Mouse (Mus musculus): ENCODE data around the gene Troap. TPM values are rescaled to one million over a fixed set of nuclear protein-coding genes. Genes with fewer than 3 reads are reported as not detected.

The Troap gene
- polyA plus RNA-seq, 1 experiment = 27.8 TPM

GRCm38 (mm10) chr15:99125711-99126080 is 51.3 kb downstream of the Troap start, which contains the start of gene Spats2:
TSS of gene Spats2 (plus strand) at chr15:99125916.
- Histone ChIP-seq H3K4me3 (replicated peaks) (peak within 1 kb of the TSS; percentile 94), H3K27me3 (replicated peaks) (peaks cover 17% of the 10 kb centered on the region), H3K36me3 (replicated peaks; ENCODE audit: low read length) (no peaks in the 10 kb centered on the region), H3K9me3 (no peaks in the 10 kb centered on the region), H3K4me1 (peaks cover 48% of the 10 kb centered on the region)
- TF ChIP-seq GATA1 (IDR thresholded peaks at IDR 0.05; ENCODE audit: borderline replicate concordance, low read length) (no peak), FLI1 (IDR thresholded peaks at IDR 0.05; ENCODE audit: low read length) (no peak)

- Histone ChIP-seq H3K4me1 (peaks cover 44% of the 10 kb centered on the region), H3K36me3 (replicated peaks; ENCODE audit: low read length) (no peaks in the 10 kb centered on the region), H3K9me3 (no peaks in the 10 kb centered on the region), H3K4me3 (replicated peaks) (peak overlapping the region; percentile 94), H3K27me3 (replicated peaks) (peaks cover 12% of the 10 kb centered on the region)
- no peak for TF ChIP-seq GATA1 (IDR thresholded peaks at IDR 0.05; ENCODE audit: borderline replicate concordance, low read length)
- no peak for TF ChIP-seq FLI1 (IDR thresholded peaks at IDR 0.05; ENCODE audit: low read length)
Measured at GRCm38 (mm10) chr15:99126081-99126815, 51.9 kb downstream of the Troap start.

GRCm38 (mm10) chr15:99126816-99127365 is 52.5 kb downstream of the Troap start:
- peaks cover 44% of the 10 kb centered on the region for H3K4me1 ChIP-seq
- TF ChIP-seq GATA1 (IDR thresholded peaks at IDR 0.05; ENCODE audit: borderline replicate concordance, low read length) = no peak
- TF ChIP-seq FLI1 (IDR thresholded peaks at IDR 0.05; ENCODE audit: low read length) = no peak

GRCm38 (mm10) chr15:99127851-99128522 is 53.6 kb downstream of the Troap start:
- TF ChIP-seq FLI1 (IDR thresholded peaks at IDR 0.05; ENCODE audit: low read length) = no peak
- TF ChIP-seq GATA1 (IDR thresholded peaks at IDR 0.05; ENCODE audit: borderline replicate concordance, low read length) = no peak
- Histone ChIP-seq H3K27me3 (replicated peaks) (peaks cover 8% of the 10 kb centered on the region), H3K4me1 (peaks cover 44% of the 10 kb centered on the region), H3K9me3 (no peaks in the 10 kb centered on the region), H3K36me3 (replicated peaks; ENCODE audit: low read length) (peaks cover 4% of the 10 kb centered on the region), H3K4me3 (replicated peaks) (no peak overlapping the region)

More at GRCm38 (mm10) chr15:99126816-99127365, 52.5 kb downstream of the Troap start:
- Histone ChIP-seq H3K36me3 (replicated peaks; ENCODE audit: low read length) (peaks cover 4% of the 10 kb centered on the region), H3K4me3 (replicated peaks) (peak overlapping the region; percentile 94), H3K27me3 (replicated peaks) (peaks cover 8% of the 10 kb centered on the region), H3K9me3 (no peaks in the 10 kb centered on the region)

GRCm38 (mm10) chr15:99129441-99129840 is 55.1 kb downstream of the Troap start:
- Histone ChIP-seq H3K9me3 (no peaks in the 10 kb centered on the region), H3K36me3 (replicated peaks; ENCODE audit: low read length) (peaks cover 4% of the 10 kb centered on the region), H3K27me3 (replicated peaks) (peaks cover 8% of the 10 kb centered on the region), H3K4me1 (peaks cover 34% of the 10 kb centered on the region), H3K4me3 (replicated peaks) (no peak overlapping the region)
- TF ChIP-seq FLI1 (IDR thresholded peaks at IDR 0.05; ENCODE audit: low read length) (no peak), GATA1 (IDR thresholded peaks at IDR 0.05; ENCODE audit: borderline replicate concordance, low read length) (no peak)

GRCm38 (mm10) chr15:99129956-99130910 is 55.9 kb downstream of the Troap start:
- TF ChIP-seq FLI1 (IDR thresholded peaks at IDR 0.05; ENCODE audit: low read length) = no peak
- no peak for TF ChIP-seq GATA1 (IDR thresholded peaks at IDR 0.05; ENCODE audit: borderline replicate concordance, low read length)
- Histone ChIP-seq H3K4me3 (replicated peaks) (peak overlapping the region; percentile 48), H3K9me3 (no peaks in the 10 kb centered on the region), H3K36me3 (replicated peaks; ENCODE audit: low read length) (peaks cover 4% of the 10 kb centered on the region), H3K4me1 (peaks cover 32% of the 10 kb centered on the region), H3K27me3 (replicated peaks) (peaks cover 8% of the 10 kb centered on the region)

Other genes starting within 250 kb of the Troap start
- 237 and 264 TPM in 2 replicates for gene Prkag1, start 243.1 kb upstream of the Troap start, polyA plus RNA-seq (2012; ENCODE audit: insufficient read depth, low replicate concordance)
- gene Kmt2d, start 203.4 kb upstream of the Troap start, polyA plus RNA-seq (2012; ENCODE audit: insufficient read depth, low replicate concordance) = 11.9 and 17.8 TPM in 2 replicates
- gene Rhebl1, start 180.0 kb upstream of the Troap start, polyA plus RNA-seq (2012; ENCODE audit: insufficient read depth, low replicate concordance) = 0.19 TPM in 1 of 2 replicates, not detected in the other
- gene Dhh, start 176.0 kb upstream of the Troap start, polyA plus RNA-seq (2012; ENCODE audit: insufficient read depth, low replicate concordance) = not detected in 2 replicates
- 0.87 and 4.8 TPM in 2 replicates for gene Lmbr1l, start 156.3 kb upstream of the Troap start, polyA plus RNA-seq (2012; ENCODE audit: insufficient read depth, low replicate concordance)
- gene Tuba1b, start 140.0 kb upstream of the Troap start, polyA plus RNA-seq (2012; ENCODE audit: insufficient read depth, low replicate concordance) = 19.4 and 182 TPM in 2 replicates
- gene Gm49450, start 121.0 kb upstream of the Troap start, polyA plus RNA-seq (2012; ENCODE audit: insufficient read depth, low replicate concordance) = 2.5 and 169 TPM in 2 replicates
- 40.3 and 115 TPM in 2 replicates for gene Tuba1a, start 120.9 kb upstream of the Troap start, polyA plus RNA-seq (2012; ENCODE audit: insufficient read depth, low replicate concordance)
- 62.0 and 103 TPM in 2 replicates for gene Tuba1c, start 44.7 kb upstream of the Troap start, polyA plus RNA-seq (2012; ENCODE audit: insufficient read depth, low replicate concordance)
- not detected in 2 replicates for gene Prph, start 19.4 kb upstream of the Troap start, polyA plus RNA-seq (2012; ENCODE audit: insufficient read depth, low replicate concordance)
- not detected in 2 replicates for gene C1ql4, start 13.2 kb downstream of the Troap start, polyA plus RNA-seq (2012; ENCODE audit: insufficient read depth, low replicate concordance)
- gene Dnajc22, start 18.6 kb downstream of the Troap start, polyA plus RNA-seq (2012; ENCODE audit: insufficient read depth, low replicate concordance) = not detected in 2 replicates
- 5.3 and 8.2 TPM in 2 replicates for gene Spats2, start 51.3 kb downstream of the Troap start, polyA plus RNA-seq (2012; ENCODE audit: insufficient read depth, low replicate concordance)
- not detected in 2 replicates for gene Kcnh3, start 150.3 kb downstream of the Troap start, polyA plus RNA-seq (2012; ENCODE audit: insufficient read depth, low replicate concordance)
- 24.2 and 57.0 TPM in 2 replicates for gene Mcrs1, start 177.4 kb downstream of the Troap start, polyA plus RNA-seq (2012; ENCODE audit: insufficient read depth, low replicate concordance)
- gene Prpf40b, start 220.5 kb downstream of the Troap start, polyA plus RNA-seq (2012; ENCODE audit: insufficient read depth, low replicate concordance) = 14.7 and 16.8 TPM in 2 replicates
- gene Fam186b, start 221.3 kb downstream of the Troap start, polyA plus RNA-seq (2012; ENCODE audit: insufficient read depth, low replicate concordance) = not detected in 2 replicates

All from megakaryocyte, embryonic 14.5 days (primary cell).